Mouse (Mus musculus) liver, adult (tissue): ENCODE measurements at regions not wholly inside any gene's neighbourhood (a gene's known extent, or its start where the extent isn't known, plus 50 kb on each side); places are given as distances from the start of the nearest gene placed in this dataset.

Source experiments
- GATA4 ChIP-seq: IDR thresholded peaks from 2 replicates; pipeline ENCODE4 v1.6.1; 2014; ENCODE audit warnings: mild to moderate bottlenecking, low read length; ENCODE audit not compliant: insufficient replicate concordance

DNA sequence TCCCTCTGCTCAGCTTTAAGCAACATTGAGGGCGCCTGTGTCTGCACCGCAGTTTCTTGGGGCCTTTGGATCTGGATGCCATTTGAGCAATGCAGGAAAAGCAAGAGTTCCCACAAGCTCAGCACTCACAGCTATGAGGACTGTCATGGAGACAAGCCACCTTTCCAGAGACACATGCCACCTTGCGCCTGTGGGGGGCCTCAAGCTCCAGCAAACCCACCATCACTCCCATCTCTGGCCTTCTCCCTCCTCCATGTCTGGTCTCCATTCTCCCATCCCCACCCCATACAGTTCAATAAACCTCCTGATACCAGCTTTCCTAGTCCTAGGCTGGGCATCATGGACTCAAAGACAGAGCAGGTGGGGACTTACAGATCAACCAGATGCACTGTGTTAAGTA is 97.8 kb downstream of the Wdr11 start:
- TF ChIP-seq GATA4: no peak

GRCm38 (mm10) chr7:129690868-129691267 is 99.2 kb downstream of the Wdr11 start:
- TF ChIP-seq GATA4: no peak

DNA sequence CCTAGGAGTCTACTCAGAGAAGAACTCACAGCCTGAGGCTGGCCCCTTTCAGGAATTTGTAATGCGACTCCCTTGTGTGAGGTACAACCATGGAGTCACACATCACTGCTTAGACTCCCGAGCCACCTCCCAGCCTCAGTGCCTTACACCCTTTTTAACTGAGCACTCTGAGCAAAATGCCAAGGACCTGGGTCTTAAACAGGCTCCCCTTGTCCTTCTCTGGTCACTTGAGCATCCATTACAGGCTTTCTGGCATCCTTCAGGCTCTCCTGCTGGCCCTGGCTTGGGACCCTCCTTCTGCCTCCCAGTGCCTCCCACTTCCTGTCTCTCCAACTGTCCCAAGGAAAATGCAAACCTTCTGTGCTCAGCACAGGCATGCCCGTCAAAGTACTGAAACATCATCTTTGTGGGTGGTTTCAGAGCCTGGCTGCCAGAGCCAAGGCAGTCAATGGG is 100.0 kb downstream of the Wdr11 start:
- no peak for TF ChIP-seq GATA4

- no peak for TF ChIP-seq GATA4
These were observed 102.0 kb downstream of the Wdr11 start for GRCm38 (mm10) chr7:129693635-129694034.

GRCm38 (mm10) chr7:129694168-129694567 is 102.5 kb downstream of the Wdr11 start:
- no peak for TF ChIP-seq GATA4

DNA sequence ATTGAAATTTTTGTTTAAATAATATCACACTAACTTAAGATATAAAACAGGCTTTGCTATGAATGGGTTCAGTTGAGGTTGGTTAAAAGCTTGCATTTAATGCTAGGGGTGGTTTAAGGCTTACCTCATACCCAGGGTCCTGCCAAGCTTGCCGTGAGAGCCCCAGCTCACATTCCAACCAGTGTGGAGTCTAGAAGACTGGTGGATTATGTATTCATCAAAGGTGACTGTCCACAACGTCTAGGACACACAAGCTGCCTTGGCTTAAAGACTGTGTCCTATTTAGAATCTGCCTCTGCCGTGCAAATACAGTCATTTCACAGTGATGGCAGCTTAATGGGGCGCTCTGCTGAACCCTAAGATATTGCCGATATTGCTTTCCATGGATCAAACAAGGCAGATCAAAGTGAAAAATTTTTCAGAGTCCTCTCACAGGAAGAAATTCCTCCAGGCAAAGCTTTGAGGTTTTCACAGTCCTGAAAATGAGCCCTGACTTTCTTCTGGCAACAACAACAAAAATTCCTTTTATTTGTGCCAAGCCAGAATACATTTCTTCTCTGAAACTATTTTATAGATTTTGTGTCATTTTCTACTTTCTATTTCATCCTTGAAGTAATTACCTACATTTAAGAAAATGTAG is 108.4 kb downstream of the Wdr11 start:
- TF ChIP-seq GATA4: no peak

DNA sequence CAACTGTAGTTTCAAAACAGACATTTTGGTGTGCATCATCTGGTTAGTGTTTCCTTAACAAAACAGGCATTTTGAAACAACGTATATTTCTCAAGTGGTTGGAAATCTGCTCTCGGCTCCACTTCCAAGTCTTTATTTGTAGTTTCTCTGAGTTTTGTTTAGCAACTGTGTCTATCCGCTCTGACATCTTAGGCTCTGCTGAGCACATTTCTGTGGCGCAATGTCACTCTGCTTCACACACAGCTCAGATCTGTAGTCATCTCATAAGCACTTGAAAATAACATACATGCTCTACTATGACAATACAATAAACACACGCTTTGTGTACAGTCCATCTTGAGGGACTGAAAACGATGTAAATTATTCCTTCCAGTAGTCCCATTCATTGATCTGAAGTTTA is 135.9 kb downstream of the Wdr11 start:
- TF ChIP-seq GATA4: no peak

- TF ChIP-seq GATA4: no peak
These were observed 138.1 kb downstream of the Wdr11 start for GRCm38 (mm10) chr7:129729709-129730238.

DNA sequence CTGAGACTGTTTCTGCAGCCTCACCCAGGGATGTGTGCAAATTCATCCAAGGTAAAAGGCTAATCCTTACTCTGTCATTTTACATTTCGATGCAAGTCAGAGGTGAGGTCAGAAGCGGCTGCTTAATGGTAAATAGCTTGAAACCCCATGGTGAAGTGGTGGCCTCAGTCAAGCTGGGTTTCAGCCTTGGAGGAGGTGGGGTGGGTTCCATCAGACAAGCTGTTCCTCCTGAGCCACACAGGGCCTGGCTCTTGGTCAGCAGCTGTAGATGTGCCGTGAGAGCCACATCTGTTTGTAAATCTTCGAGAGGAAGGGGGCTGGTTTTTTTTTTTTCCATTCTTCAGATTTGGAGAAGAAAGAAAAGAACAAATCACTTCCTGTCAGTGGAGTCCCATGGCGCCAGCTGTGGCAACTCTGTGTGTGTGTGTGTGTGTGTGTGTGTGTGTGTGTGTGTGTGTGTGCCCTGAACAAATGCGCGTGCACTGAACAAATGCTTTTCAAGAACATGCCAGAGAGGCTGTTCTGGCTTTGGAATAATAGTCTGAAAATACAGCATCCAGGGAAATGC is 139.2 kb downstream of the Wdr11 start:
- TF ChIP-seq GATA4: no peak

DNA sequence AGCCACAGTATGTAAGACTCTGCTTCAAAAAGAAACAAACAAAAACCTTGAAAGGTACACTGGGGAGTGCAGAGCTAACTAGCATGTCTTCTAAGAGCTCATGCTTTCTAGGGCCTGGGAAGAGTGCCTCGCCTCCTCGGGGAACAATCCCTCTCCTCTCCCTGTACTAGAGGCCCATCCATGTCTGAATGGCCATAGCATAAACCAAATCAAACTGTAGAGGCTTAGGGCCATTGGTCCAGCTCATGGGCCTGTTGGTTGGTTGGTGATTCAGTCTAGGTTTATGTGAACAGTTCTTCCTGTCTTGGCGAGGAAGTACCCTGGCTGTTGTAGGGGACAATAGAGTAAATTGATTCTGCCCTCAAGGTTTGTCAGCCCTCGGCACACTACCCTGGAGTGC is 151.0 kb downstream of the Wdr11 start:
- no peak for TF ChIP-seq GATA4

DNA sequence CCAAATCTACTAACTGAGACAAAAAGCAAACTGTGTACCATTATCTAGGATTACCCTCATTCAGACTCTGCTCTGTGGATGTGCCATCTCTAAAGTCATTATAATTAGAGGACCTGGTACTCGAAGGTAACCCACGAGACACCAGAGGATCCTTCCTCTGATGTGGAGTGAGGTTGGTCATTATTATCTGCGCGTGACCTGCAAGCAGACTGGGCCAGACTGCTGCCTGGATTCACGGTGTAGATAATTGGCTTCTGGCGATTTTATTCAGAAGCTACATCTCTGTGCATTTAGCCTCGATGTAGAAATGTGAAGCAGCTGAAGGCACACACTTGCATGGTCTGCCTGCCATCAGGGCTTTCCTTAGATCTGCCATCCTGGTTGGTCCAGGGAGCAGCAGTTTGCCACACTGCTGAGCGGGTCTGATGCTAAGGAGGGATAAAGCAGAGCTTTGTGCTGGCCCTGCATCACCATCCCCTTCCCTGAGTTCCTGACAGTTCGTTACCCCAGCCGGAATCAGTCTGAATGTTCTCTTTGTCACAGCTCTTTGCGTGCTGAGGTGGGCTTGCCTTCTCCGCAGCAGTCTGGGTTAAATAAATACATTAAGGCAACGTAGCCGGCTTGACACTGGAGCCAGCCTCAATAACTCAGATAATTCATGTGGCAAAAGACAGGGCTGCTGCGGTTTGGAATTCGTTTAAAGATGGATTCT is 152.4 kb downstream of the Wdr11 start:
- TF ChIP-seq GATA4: no peak

DNA sequence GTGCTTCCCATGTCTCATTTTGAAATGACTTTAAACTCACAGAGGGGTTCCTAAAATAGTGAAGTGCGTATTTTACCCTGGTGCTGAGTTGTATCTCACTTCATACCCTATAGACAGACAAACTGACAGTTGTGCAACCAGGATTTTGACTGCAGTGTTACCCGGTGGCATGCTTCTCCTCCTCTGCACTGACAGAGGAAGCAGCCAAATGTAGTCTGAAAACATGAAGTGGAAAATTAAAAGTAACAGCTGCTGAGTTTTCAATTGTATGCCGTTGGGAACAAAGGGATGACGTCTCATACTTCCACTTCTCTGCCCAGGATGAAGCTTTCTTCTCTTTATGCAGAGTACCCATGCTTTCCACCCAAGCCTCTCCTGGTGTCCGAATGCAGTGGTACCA is 155.0 kb downstream of the Wdr11 start:
- TF ChIP-seq GATA4: no peak

DNA sequence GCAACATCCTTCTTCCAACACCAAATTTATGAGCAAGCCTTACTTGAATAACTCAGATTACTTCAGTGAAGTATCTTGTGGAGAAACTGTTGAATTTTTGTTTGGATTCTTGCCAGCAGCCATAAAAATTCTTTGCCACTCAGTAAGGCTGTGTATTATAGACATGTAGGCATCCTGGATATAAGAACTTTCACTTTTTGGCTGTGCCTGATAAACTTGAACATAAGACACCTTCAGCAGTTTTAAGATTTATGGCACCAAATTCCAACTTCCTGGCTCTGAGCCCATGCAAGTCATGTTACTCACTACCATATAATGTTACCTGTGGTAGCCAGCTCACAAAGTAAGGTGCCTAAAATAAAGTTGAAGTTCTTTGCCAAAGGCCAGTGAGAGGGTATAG is 159.3 kb downstream of the Wdr11 start:
- no peak for TF ChIP-seq GATA4

GRCm38 (mm10) chr7:129754737-129755136 is 163.1 kb downstream of the Wdr11 start:
- TF ChIP-seq GATA4: no peak

DNA sequence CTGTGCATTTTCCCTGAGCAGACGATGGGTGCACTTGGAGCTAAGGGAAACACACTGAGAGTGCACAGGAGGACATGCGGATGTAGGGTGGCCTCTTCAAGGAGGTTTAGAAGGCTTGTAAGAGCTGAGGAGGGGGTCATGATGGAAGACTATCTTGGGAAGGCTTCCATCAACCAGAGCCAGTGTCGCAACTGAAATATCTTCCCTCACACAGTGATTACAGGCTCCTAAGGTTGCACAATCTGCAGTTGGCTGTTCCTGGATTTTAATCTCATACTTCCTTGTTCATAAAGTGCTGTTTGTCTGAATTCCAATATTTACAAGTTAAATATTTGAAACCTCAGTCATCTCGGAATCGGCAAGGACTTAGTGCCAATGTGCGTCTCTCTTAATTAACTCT is 164.5 kb downstream of the Wdr11 start:
- TF ChIP-seq GATA4: no peak

DNA sequence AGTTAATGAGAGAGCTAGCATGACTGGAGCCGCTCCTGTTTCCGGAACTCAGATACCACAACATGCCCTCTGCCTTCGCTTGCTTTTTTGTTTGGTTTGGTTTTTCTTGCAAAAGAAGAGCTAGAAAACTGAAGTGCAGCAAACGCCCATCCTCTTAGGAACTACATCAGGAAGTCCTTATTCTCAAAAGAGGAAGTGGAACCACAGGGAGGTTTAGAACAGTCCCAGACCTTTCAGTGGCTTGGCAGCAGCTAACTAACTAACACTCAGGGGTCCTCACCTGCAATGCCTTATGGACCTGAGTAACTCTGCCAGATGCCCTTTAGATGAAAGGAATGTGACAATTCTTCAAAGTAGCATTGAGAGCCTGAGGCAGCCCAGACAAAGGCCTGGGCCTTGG is 168.2 kb downstream of the Wdr11 start:
- no peak for TF ChIP-seq GATA4
